Mouse (Mus musculus) liver, embryonic 15.5 days (tissue): ENCODE data around the gene Lcn6. TPM values are rescaled to one million over a fixed set of nuclear protein-coding genes. Genes with fewer than 3 reads are reported as not detected.
"Not testable (repeated sequence)": the region's sequence is repeated elsewhere in the genome, so short reads cannot be mapped to it uniquely, and the experiment has no call there.

Experiments
- ATAC-seq: fragments of 200-750 bp; cut with Nextera tagmentation; 2 replicates; pipeline ENCODE4 v1.8.0; 2017; ENCODE audit warnings: moderate number of reproducible peaks, mild to moderate bottlenecking, moderate library complexity; ENCODE audit not compliant: insufficient read depth
- H3K27ac ChIP-seq: fragments of 300-500 bp; sonication (generic); replicated peaks from 2 replicates; pipeline ENCODE4 v1.5.1; 2015; ENCODE audit warnings: mild to moderate bottlenecking, inconsistent platforms
- H3K27me3 ChIP-seq: fragments of 300-500 bp; sonication (generic); 2 replicates; pipeline ENCODE4 v1.6.1; 2015; ENCODE audit warnings: mild to moderate bottlenecking, inconsistent platforms
- H3K36me3 ChIP-seq: fragments of 300-500 bp; sonication (generic); replicated peaks from 2 replicates; pipeline ENCODE4 v1.6.1; 2015; ENCODE audit warnings: moderate library complexity, mild to moderate bottlenecking, inconsistent platforms
- H3K4me1 ChIP-seq: fragments of 300-500 bp; sonication (generic); replicated peaks from 2 replicates; pipeline ENCODE4 v1.6.1; 2015; ENCODE audit warnings: inconsistent platforms
- H3K4me2 ChIP-seq: fragments of 300-500 bp; sonication (generic); 2 replicates; pipeline ENCODE4 v1.6.1; 2015; ENCODE audit warnings: moderate library complexity, mild to moderate bottlenecking, inconsistent platforms
- H3K4me3 ChIP-seq: fragments of 300-500 bp; sonication (generic); replicated peaks from 2 replicates; pipeline ENCODE4 v1.5.1; 2015; ENCODE audit warnings: mild to moderate bottlenecking, inconsistent platforms
- H3K9ac ChIP-seq: fragments of 300-500 bp; sonication (generic); 2 replicates; pipeline ENCODE4 v1.6.1; 2015; ENCODE audit warnings: moderate library complexity, mild to moderate bottlenecking, inconsistent platforms
- H3K9me3 ChIP-seq: fragments of 300-500 bp; sonication (generic); replicated peaks from 2 replicates; pipeline ENCODE4 v1.6.1; 2016; ENCODE audit warnings: inconsistent platforms
- WGBS: fragments of 180-500 bp; shearing (Covaris S2); methylation state at CpG from one replicate; pipeline ENCODE4 v1.1.7; 2015; ENCODE audit warnings: mixed read lengths; ENCODE audit not compliant: insufficient replicate concordance; 5-methylcytosine and 5-hydroxymethylcytosine counted together
- polyA plus RNA-seq: library from polyadenylated mRNA; unstranded; fragments of >200 nt; fragmentation: Nextera tagmentation; extraction: Ambion mirVana; gene quantifications from 2 replicates; pipeline ENCODE4 v1.2.1, GENCODE M21; 2015

Lcn6 gene
- polyA plus RNA-seq, 1 experiment from 2014 or later: not detected

DNA sequence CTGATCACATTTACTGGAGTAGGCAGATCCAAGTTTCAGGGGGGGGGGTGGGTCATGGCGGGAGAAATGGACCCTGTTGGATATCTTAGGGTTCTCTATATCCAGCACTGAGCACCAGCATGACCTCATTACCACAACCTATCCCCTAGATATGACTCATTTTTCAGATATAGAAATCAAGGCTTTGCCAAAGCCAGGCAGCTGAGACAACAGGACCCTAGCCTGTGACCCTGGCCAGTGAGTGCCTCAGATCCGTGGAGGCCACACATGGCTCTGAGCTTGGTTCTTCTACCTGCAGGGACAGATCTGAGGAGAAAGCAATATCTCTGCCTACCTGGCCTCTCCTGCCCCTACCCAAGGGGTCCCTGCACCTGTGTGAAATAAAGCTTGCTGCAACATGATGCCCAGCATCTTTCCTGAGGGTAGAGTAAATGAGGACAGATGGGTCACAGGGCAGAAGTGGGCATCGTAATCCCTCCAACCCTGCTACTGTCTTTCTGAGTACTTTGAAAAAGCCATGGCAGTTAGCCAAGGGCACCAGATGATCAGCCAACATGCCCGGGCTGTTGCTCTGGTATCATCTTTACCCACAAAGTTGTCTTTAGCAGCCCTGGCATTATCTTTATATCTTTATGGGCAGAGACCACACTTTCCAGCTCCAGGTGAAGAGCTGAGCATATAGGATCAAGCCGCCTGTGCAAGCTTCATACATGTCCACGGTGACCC, 15.2 kb upstream of the Lcn6 start:
- no peak for ATAC-seq

DNA sequence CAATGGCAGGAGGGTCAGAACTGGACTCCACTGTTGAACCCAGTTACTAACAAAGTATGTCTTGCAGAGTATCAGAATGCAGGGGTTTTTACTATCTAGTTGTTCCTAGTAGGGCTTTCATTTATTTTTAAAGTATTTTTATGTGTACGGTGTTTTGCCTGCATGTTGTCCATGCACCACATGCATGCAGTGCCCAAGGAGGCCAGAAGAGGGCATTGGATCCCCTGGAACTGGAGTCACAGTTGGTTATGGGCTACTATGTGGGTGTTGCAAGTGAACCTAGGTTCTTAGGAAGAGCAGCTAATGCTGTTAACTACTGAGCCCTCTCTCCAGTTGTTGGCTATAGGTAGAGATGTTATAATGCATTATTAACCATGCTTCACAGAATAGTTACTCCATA, 13.1 kb upstream of the Lcn6 start:
- H3K9ac ChIP-seq: no peak overlapping the region
- no peaks in the 10 kb centered on the region for H3K9me3 ChIP-seq
- 50% methylated on average over 1 of the region's 1 CpGs for WGBS
- no peak for ATAC-seq
- H3K27ac ChIP-seq: no peak overlapping the region
- H3K27me3 ChIP-seq: no peaks in the 10 kb centered on the region
- H3K4me3 ChIP-seq: no peak overlapping the region
- H3K36me3 ChIP-seq: no peaks in the 10 kb centered on the region
- H3K4me2 ChIP-seq: no peak overlapping the region
- no peaks in the 10 kb centered on the region for H3K4me1 ChIP-seq

More for the DNA sequence above, 15.2 kb upstream of the Lcn6 start:
- whole genome bisulfite sequencing: 63% methylated on average over 6 of the region's 6 CpGs
- Histone ChIP-seq H3K9ac (no peak overlapping the region), H3K4me2 (no peak overlapping the region), H3K27ac (no peak overlapping the region), H3K36me3 (no peaks in the 10 kb centered on the region), H3K9me3 (no peaks in the 10 kb centered on the region), H3K4me3 (no peak overlapping the region), H3K4me1 (no peaks in the 10 kb centered on the region), H3K27me3 (no peaks in the 10 kb centered on the region)

DNA sequence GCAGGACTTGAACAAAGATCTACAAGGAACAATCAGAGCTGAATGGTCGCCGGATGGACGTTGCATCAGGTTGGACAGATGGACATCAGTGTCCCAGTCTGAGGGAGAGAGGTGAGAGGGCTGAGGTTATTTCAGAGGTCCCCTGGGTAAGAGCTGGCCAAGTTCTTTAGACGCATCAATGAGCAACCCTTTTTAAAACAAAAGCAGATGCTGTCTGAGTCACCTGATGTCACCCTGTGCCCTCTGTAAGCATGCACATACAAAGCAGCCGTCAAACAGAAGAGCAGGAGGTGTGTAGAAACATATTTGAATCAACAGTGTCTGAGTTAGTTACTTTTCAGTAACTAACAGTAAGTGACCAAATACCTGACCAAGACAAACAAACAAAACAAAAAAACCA, 12.5 kb upstream of the Lcn6 start:
- Histone ChIP-seq H3K4me1 (no peaks in the 10 kb centered on the region), H3K9me3 (no peaks in the 10 kb centered on the region), H3K4me3 (no peak overlapping the region), H3K9ac (no peak overlapping the region), H3K27me3 (no peaks in the 10 kb centered on the region), H3K4me2 (no peak overlapping the region), H3K27ac (no peak overlapping the region), H3K36me3 (no peaks in the 10 kb centered on the region)
- no peak for ATAC-seq
- WGBS: 62% methylated on average over 5 of the region's 5 CpGs

DNA sequence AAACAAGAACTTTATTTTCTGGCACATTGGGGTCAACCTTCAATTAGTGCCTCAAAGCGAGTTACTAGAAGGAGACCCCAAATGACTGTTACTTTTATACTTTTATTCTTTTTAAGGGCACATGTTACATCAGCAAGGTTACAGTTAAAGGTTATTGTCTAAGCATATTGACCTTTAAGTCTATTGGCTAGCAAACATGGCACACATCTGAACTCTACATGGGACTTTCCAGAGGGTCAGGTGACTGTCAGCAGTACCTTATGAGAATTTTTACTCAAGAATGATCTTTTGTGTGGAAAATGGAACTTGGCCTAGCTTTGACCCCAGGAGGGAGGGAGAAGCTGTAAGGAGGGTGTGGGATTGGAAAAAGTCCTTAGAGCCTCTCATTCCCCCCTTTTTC, 10.1 kb upstream of the Lcn6 start:
- H3K36me3 ChIP-seq: no peaks in the 10 kb centered on the region
- 25% methylated on average over 1 of the region's 1 CpGs for WGBS
- no peaks in the 10 kb centered on the region for H3K27me3 ChIP-seq
- H3K4me1 ChIP-seq: no peaks in the 10 kb centered on the region
- no peak overlapping the region for H3K9ac ChIP-seq
- H3K4me3 ChIP-seq: no peak overlapping the region
- no peaks in the 10 kb centered on the region for H3K9me3 ChIP-seq
- ATAC-seq: no peak
- no peak overlapping the region for H3K4me2 ChIP-seq
- no peak overlapping the region for H3K27ac ChIP-seq

DNA sequence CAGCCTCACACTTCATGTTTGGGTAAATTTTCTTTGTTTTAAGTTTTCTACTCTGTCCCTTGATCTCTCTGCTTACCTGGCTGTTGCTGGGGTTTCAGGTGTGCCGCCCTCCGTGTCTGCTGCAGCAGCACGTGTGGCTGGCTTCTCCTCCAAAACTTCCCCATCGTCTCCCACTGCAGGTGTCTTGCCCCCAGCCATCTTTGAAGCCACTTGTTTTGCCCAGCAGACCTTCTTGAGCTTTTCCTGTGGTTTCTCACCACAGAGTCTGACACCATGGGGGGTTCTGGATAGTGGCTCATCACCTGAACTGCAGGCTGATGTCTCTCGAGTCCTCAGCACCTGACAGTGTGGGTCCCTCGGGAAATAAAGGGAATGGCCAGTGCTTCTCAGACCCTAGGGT, 3.0 kb downstream of the Lcn6 start:
- H3K27ac ChIP-seq: no peak overlapping the region
- H3K9ac ChIP-seq: no peak overlapping the region
- no peak overlapping the region for H3K4me3 ChIP-seq
- no peak for ATAC-seq
- no peaks in the 10 kb centered on the region for H3K36me3 ChIP-seq
- H3K4me1 ChIP-seq: no peaks in the 10 kb centered on the region
- H3K4me2 ChIP-seq: no peak overlapping the region
- H3K27me3 ChIP-seq: no peaks in the 10 kb centered on the region
- WGBS: 60% methylated on average over 6 of the region's 6 CpGs
- no peaks in the 10 kb centered on the region for H3K9me3 ChIP-seq

DNA sequence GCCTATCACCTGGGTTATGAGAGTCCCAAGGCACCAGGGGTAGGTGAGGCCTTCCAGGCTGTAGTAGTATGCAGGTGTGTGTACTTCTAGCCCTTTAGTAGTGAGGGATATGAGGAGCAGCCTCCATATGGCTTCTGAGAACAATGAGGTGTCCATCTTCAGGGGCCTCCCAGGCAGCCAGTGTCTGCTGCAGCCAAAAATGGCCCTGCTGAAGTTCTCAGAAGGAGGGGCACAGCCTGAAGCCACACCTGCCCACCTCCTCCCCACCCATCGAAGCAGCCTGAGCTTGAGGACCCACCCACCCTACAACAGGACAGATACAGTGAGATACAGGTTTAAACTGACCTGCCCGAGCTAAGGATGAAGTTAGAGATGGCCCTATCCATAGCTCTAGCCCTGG, 5.8 kb downstream of the Lcn6 start, which contains the start of gene Lcn10:
Gene Lcn10 (plus strand): TSS at position 301 of the 400 bp plus-strand sequence.
- Histone ChIP-seq H3K9ac (no peak within 1 kb of the TSS), H3K9me3 (no peaks in the 10 kb centered on the region), H3K4me3 (no peak within 1 kb of the TSS), H3K36me3 (no peaks in the 10 kb centered on the region), H3K27me3 (no peaks in the 10 kb centered on the region), H3K4me2 (no peak within 1 kb of the TSS), H3K4me1 (no peaks in the 10 kb centered on the region), H3K27ac (no peak within 1 kb of the TSS)
- 35% methylated on average over 2 of the region's 2 CpGs for WGBS
- no peak for ATAC-seq

DNA sequence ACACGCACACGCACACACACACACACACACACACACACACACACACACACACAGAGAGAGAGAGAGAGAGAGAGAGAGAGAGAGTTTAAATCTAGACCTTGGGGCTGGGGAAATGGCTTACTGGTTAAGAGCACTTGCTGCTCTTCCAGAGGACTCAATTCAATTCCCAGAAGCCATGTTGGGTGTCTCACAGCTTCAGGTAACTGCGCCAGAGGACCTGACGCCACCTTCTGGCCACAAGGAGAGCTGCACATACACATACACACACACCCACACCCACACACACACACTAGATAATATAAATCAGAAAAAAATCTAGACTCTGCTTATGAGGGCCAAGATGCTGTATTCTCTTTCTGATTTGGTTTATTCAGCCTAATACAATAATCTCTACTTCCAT, 10.4 kb downstream of the Lcn6 start:
- Histone ChIP-seq H3K4me3 (no peak overlapping the region), H3K9ac (no peak overlapping the region), H3K4me1 (no peaks in the 10 kb centered on the region), H3K9me3 (no peaks in the 10 kb centered on the region), H3K27ac (no peak overlapping the region), H3K27me3 (no peaks in the 10 kb centered on the region), H3K4me2 (no peak overlapping the region), H3K36me3 (no peaks in the 10 kb centered on the region)
- WGBS: 39% methylated on average over 4 of the region's 4 CpGs
- no peak for ATAC-seq

DNA sequence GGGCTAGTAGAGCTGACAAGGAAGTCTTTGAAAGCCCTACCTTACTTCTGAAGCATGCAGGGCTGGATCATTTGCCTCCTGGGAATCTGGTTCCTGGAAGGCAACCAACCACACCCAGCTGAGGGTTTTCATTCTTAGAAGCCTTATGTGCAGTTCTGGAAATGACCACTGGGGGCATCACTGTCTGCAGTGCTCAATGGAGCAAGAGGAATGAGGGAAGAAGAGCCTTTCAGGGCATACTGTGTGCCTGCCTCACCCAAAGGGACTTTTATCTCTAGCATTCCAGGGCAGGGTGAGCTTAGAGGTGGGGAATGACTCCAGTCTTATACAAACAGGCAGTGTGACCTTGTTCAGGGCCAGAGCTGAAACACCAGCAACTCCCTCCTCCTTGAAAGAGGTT, 18.0 kb downstream of the Lcn6 start:
- no peak for ATAC-seq
- no peak overlapping the region for H3K4me3 ChIP-seq
- no peaks in the 10 kb centered on the region for H3K4me1 ChIP-seq
- no peaks in the 10 kb centered on the region for H3K36me3 ChIP-seq
- no peaks in the 10 kb centered on the region for H3K27me3 ChIP-seq
- no peak overlapping the region for H3K27ac ChIP-seq
- H3K9me3 ChIP-seq: no peaks in the 10 kb centered on the region
- H3K4me2 ChIP-seq: no peak overlapping the region
- no peak overlapping the region for H3K9ac ChIP-seq

DNA sequence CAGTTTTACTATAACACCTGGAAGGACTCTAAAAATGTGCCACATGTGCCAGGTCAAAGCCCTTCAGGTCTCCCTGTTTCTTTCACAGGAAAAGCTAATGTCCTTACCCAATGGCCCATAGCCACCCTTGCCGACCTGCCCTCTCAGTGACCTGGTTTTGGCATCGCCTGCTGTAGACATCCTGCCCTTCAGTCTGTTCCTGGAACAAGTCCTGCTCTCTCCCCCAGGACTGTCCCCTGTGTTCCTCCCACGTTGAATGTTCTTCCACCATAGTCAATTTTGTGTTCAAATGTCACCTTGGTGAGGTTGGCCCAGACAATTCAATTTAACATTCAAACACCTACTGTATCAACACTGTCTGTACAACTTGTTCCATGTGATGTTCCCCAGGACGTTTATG, 20.4 kb downstream of the Lcn6 start:
- Histone ChIP-seq H3K27me3 (no peaks in the 10 kb centered on the region), H3K4me2 (no peak overlapping the region), H3K4me3 (no peak overlapping the region), H3K9ac (no peak overlapping the region), H3K4me1 (no peaks in the 10 kb centered on the region), H3K27ac (no peak overlapping the region), H3K36me3 (no peaks in the 10 kb centered on the region), H3K9me3 (no peaks in the 10 kb centered on the region)
- ATAC-seq: no peak
- WGBS: 43% methylated on average over 4 of the region's 4 CpGs

DNA sequence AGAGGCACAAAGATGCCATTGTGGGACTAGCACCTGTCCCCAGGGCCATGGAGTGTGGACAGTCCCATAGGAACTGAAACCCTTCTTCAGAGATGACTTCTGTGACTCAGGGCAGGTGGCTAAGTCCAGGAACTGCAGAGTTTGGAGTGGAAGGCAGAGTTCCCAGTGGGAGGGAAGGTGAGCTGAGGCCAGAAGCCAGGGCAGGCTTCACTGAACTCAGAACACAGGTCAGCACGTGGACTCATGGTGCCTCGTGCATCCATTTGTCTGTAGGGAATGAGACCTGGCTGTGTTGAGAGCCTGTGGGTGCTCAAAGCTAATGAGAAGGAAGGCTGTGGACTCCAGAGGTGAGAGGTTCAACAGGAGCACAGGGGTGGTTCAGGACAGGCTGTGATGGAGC, 22.1 kb downstream of the Lcn6 start:
- H3K27ac ChIP-seq: no peak overlapping the region
- H3K27me3 ChIP-seq: no peaks in the 10 kb centered on the region
- 56% methylated on average over 2 of the region's 2 CpGs for WGBS
- no peaks in the 10 kb centered on the region for H3K36me3 ChIP-seq
- H3K9me3 ChIP-seq: no peaks in the 10 kb centered on the region
- no peak for ATAC-seq
- H3K4me3 ChIP-seq: no peak overlapping the region
- H3K4me1 ChIP-seq: no peaks in the 10 kb centered on the region
- H3K9ac ChIP-seq: no peak overlapping the region
- H3K4me2 ChIP-seq: no peak overlapping the region

DNA sequence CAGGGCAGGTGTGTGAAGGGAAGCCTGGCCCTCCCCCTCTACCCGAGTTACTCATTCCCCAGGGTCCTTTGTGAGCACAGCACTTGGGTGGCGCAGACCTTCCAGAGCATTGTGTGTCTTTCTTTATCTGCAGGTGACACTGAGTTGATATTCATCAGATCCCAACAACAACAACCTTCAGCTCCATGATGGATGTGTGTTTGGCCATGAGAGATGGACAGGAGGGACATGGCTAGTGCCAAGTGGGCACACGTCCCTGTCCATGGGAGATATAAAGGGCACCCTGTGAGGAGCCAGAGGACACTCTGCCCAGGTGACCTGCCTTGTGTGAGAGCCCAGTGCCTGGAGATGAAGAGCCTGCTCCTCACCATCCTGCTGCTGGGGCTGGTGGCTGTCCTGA, 23.2 kb downstream of the Lcn6 start, which contains the start of gene Obp2a:
Gene Obp2a (plus strand): TSS at position 301 of the 400 bp plus-strand sequence.
- not testable (repeated sequence) for H3K9me3 ChIP-seq, ATAC-seq, H3K36me3 ChIP-seq, H3K27ac ChIP-seq, H3K4me1 ChIP-seq, H3K9ac ChIP-seq, H3K4me3 ChIP-seq, H3K27me3 ChIP-seq, H3K4me2 ChIP-seq
- 56% methylated on average over 3 of the region's 3 CpGs for WGBS

DNA sequence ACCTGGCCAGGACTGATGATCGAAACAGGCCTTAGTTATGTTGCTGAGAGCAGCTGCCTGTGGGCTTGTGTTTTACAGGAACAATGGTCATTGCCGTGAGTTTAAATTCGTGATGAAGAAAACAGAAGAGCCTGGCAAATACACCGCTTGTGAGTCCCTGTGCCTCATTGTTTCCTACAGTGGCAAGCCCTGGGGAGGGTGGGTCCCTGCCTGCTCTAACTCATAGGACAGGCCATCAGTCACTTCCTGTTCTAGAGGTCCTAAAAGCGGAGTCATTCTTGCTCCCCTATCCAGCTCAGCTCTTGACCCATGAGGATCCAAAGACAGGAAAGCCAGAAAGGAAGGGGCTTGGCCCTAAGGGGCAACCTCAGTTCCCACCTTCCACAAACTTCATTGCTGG, 24.4 kb downstream of the Lcn6 start:
- Histone ChIP-seq H3K9ac (no peak overlapping the region), H3K27me3 (no peaks in the 10 kb centered on the region), H3K9me3 (no peaks in the 10 kb centered on the region), H3K36me3 (no peaks in the 10 kb centered on the region), H3K4me2 (no peak overlapping the region), H3K4me1 (no peaks in the 10 kb centered on the region), H3K4me3 (no peak overlapping the region), H3K27ac (no peak overlapping the region)
- ATAC-seq: no peak
- WGBS: 43% methylated on average over 5 of the region's 5 CpGs
